Mouse (Mus musculus): ENCODE measurements around the gene Cep85l. TPM values are rescaled to one million over a fixed set of nuclear protein-coding genes. Genes with fewer than 3 reads are reported as not detected.

The Cep85l gene
- polyA plus RNA-seq, 1 experiment from 2014 or later, result 3.9 TPM

- Histone ChIP-seq H3K4me3 (ENCODE audit: low read depth, low read length) (peak overlapping the region; percentile 98), H3K27ac (ENCODE audit: low read length) (peak overlapping the region; percentile 96), H3K9ac (ENCODE audit: low read depth, low read length) (peak overlapping the region; percentile 99), H3K9me3 (replicated peaks; ENCODE audit: control insufficient read depth, low read length, poor library complexity, severe bottlenecking) (no peaks in the 10 kb centered on the region), H3K4me2 (ENCODE audit: low read length) (peak overlapping the region; percentile 60), H3K27me3 (ENCODE audit: control insufficient read depth, insufficient read depth, low read depth, low read length) (no peaks in the 10 kb centered on the region), H3K36me3 (ENCODE audit: control insufficient read depth, insufficient read depth, low read length) (no peaks in the 10 kb centered on the region), H3K4me1 (ENCODE audit: control insufficient read depth, insufficient read depth, low read length) (peaks cover 18% of the 10 kb centered on the region)
- under 1% methylated on average over 45 of the region's 59 CpGs for WGBS
- peak; percentile 78; the same call in 1 of the 2 replicates for ATAC-seq
These were observed 602 bp downstream of the Cep85l start for GRCm38 (mm10) chr10:53378981-53379708.

GRCm38 (mm10) chr10:53378296-53378695 lies 1.5 kb downstream of the Cep85l start:
- WGBS, result 74% methylated on average over 6 of the region's 6 CpGs
- ATAC-seq, result no peak
- Histone ChIP-seq H3K4me1 (ENCODE audit: control insufficient read depth, insufficient read depth, low read length) (peaks cover 18% of the 10 kb centered on the region), H3K4me3 (ENCODE audit: low read depth, low read length) (peak overlapping the region; percentile 98), H3K36me3 (ENCODE audit: control insufficient read depth, insufficient read depth, low read length) (no peaks in the 10 kb centered on the region), H3K9ac (ENCODE audit: low read depth, low read length) (no peak overlapping the region), H3K4me2 (ENCODE audit: low read length) (peak overlapping the region; percentile 60), H3K27me3 (ENCODE audit: control insufficient read depth, insufficient read depth, low read depth, low read length) (no peaks in the 10 kb centered on the region), H3K27ac (ENCODE audit: low read length) (no peak overlapping the region), H3K9me3 (replicated peaks; ENCODE audit: control insufficient read depth, low read length, poor library complexity, severe bottlenecking) (no peaks in the 10 kb centered on the region)

- Histone ChIP-seq H3K4me1 (ENCODE audit: control insufficient read depth, insufficient read depth, low read length) (peaks cover 18% of the 10 kb centered on the region), H3K4me3 (ENCODE audit: low read depth, low read length) (no peak overlapping the region), H3K9me3 (replicated peaks; ENCODE audit: control insufficient read depth, low read length, poor library complexity, severe bottlenecking) (no peaks in the 10 kb centered on the region), H3K9ac (ENCODE audit: low read depth, low read length) (0 out of 2 replicates have a peak overlapping the region, but pooled peaks have one; percentile 5), H3K27ac (ENCODE audit: low read length) (no peak overlapping the region), H3K36me3 (ENCODE audit: control insufficient read depth, insufficient read depth, low read length) (no peaks in the 10 kb centered on the region), H3K4me2 (ENCODE audit: low read length) (peak overlapping the region; percentile 26), H3K27me3 (ENCODE audit: control insufficient read depth, insufficient read depth, low read depth, low read length) (no peaks in the 10 kb centered on the region)
- no peak for ATAC-seq
These were observed 2.7 kb downstream of the Cep85l start for GRCm38 (mm10) chr10:53377096-53377495.

- Histone ChIP-seq H3K27ac (ENCODE audit: low read length) (no peak overlapping the region), H3K9me3 (replicated peaks; ENCODE audit: control insufficient read depth, low read length, poor library complexity, severe bottlenecking) (peaks cover 3% of the 10 kb centered on the region; the same call in 1 of the 2 replicates), H3K4me1 (ENCODE audit: control insufficient read depth, insufficient read depth, low read length) (peaks cover 18% of the 10 kb centered on the region), H3K4me2 (ENCODE audit: low read length) (no peak overlapping the region), H3K9ac (ENCODE audit: low read depth, low read length) (no peak overlapping the region), H3K27me3 (ENCODE audit: control insufficient read depth, insufficient read depth, low read depth, low read length) (no peaks in the 10 kb centered on the region), H3K4me3 (ENCODE audit: low read depth, low read length) (no peak overlapping the region), H3K36me3 (ENCODE audit: control insufficient read depth, insufficient read depth, low read length) (0 out of 2 replicates have a peak, but pooled peaks cover 3% of the 10 kb centered on the region)
- WGBS, result 92% methylated on average over 6 of the region's 6 CpGs
- no peak for ATAC-seq
These were observed 5.7 kb downstream of the Cep85l start for GRCm38 (mm10) chr10:53373885-53374578.

- no peak overlapping the region for H3K9ac ChIP-seq (ENCODE audit: low read depth, low read length)
- no peak for ATAC-seq
- WGBS, result 94% methylated on average over 2 of the region's 2 CpGs
These were observed 12.5 kb downstream of the Cep85l start for GRCm38 (mm10) chr10:53367265-53367664.

GRCm38 (mm10) chr10:53364311-53364710 lies 15.4 kb downstream of the Cep85l start:
- no peak overlapping the region for H3K4me2 ChIP-seq (ENCODE audit: low read length)
- 0 out of 2 replicates have a peak, but pooled peaks cover 2% of the 10 kb centered on the region for H3K4me1 ChIP-seq (ENCODE audit: control insufficient read depth, insufficient read depth, low read length)
- no peak overlapping the region for H3K27ac ChIP-seq (ENCODE audit: low read length)
- no peaks in the 10 kb centered on the region for H3K9me3 ChIP-seq (replicated peaks; ENCODE audit: control insufficient read depth, low read length, poor library complexity, severe bottlenecking)
- H3K27me3 ChIP-seq (ENCODE audit: control insufficient read depth, insufficient read depth, low read depth, low read length), result no peaks in the 10 kb centered on the region
- no peak overlapping the region for H3K4me3 ChIP-seq (ENCODE audit: low read depth, low read length)
- no peak overlapping the region for H3K9ac ChIP-seq (ENCODE audit: low read depth, low read length)
- ATAC-seq, result no peak
- no peaks in the 10 kb centered on the region for H3K36me3 ChIP-seq (ENCODE audit: control insufficient read depth, insufficient read depth, low read length)

More at GRCm38 (mm10) chr10:53367265-53367664, 12.5 kb downstream of the Cep85l start:
- H3K36me3 ChIP-seq (ENCODE audit: control insufficient read depth, insufficient read depth, low read length), result 0 out of 2 replicates have a peak, but pooled peaks cover 3% of the 10 kb centered on the region
- peaks cover 3% of the 10 kb centered on the region; the same call in 1 of the 2 replicates for H3K9me3 ChIP-seq (replicated peaks; ENCODE audit: control insufficient read depth, low read length, poor library complexity, severe bottlenecking)
- 0 out of 2 replicates have a peak, but pooled peaks cover 2% of the 10 kb centered on the region for H3K4me1 ChIP-seq (ENCODE audit: control insufficient read depth, insufficient read depth, low read length)
- no peak overlapping the region for H3K27ac ChIP-seq (ENCODE audit: low read length)
- H3K4me3 ChIP-seq (ENCODE audit: low read depth, low read length), result no peak overlapping the region
- no peak overlapping the region for H3K4me2 ChIP-seq (ENCODE audit: low read length)
- no peaks in the 10 kb centered on the region for H3K27me3 ChIP-seq (ENCODE audit: control insufficient read depth, insufficient read depth, low read depth, low read length)

GRCm38 (mm10) chr10:53359016-53359415 lies 20.7 kb downstream of the Cep85l start:
- ATAC-seq, result no peak
- 87% methylated on average over 3 of the region's 3 CpGs for WGBS
- no peak overlapping the region for H3K27ac ChIP-seq (ENCODE audit: low read length)
- H3K4me2 ChIP-seq (ENCODE audit: low read length), result no peak overlapping the region
- no peak overlapping the region for H3K9ac ChIP-seq (ENCODE audit: low read depth, low read length)
- no peaks in the 10 kb centered on the region for H3K9me3 ChIP-seq (replicated peaks; ENCODE audit: control insufficient read depth, low read length, poor library complexity, severe bottlenecking)
- H3K4me1 ChIP-seq (ENCODE audit: control insufficient read depth, insufficient read depth, low read length), result no peaks in the 10 kb centered on the region
- no peak overlapping the region for H3K4me3 ChIP-seq (ENCODE audit: low read depth, low read length)
- H3K36me3 ChIP-seq (ENCODE audit: control insufficient read depth, insufficient read depth, low read length), result no peaks in the 10 kb centered on the region
- no peaks in the 10 kb centered on the region for H3K27me3 ChIP-seq (ENCODE audit: control insufficient read depth, insufficient read depth, low read depth, low read length)

GRCm38 (mm10) chr10:53353665-53354064 lies 26.1 kb downstream of the Cep85l start:
- no peak overlapping the region for H3K9ac ChIP-seq (ENCODE audit: low read depth, low read length)
- no peak for ATAC-seq

GRCm38 (mm10) chr10:53349254-53349653 lies 30.5 kb downstream of the Cep85l start:
- no peaks in the 10 kb centered on the region for H3K4me1 ChIP-seq (ENCODE audit: control insufficient read depth, insufficient read depth, low read length)
- 85% methylated on average over 1 of the region's 1 CpGs for WGBS
- H3K9me3 ChIP-seq (replicated peaks; ENCODE audit: control insufficient read depth, low read length, poor library complexity, severe bottlenecking), result no peaks in the 10 kb centered on the region
- ATAC-seq, result no peak
- no peaks in the 10 kb centered on the region for H3K36me3 ChIP-seq (ENCODE audit: control insufficient read depth, insufficient read depth, low read length)
- H3K27me3 ChIP-seq (ENCODE audit: control insufficient read depth, insufficient read depth, low read depth, low read length), result no peaks in the 10 kb centered on the region
- no peak overlapping the region for H3K4me3 ChIP-seq (ENCODE audit: low read depth, low read length)
- no peak overlapping the region for H3K9ac ChIP-seq (ENCODE audit: low read depth, low read length)
- H3K27ac ChIP-seq (ENCODE audit: low read length), result no peak overlapping the region
- no peak overlapping the region for H3K4me2 ChIP-seq (ENCODE audit: low read length)

More at GRCm38 (mm10) chr10:53353665-53354064, 26.1 kb downstream of the Cep85l start:
- Histone ChIP-seq H3K4me3 (ENCODE audit: low read depth, low read length) (no peak overlapping the region), H3K9me3 (replicated peaks; ENCODE audit: control insufficient read depth, low read length, poor library complexity, severe bottlenecking) (no peaks in the 10 kb centered on the region), H3K36me3 (ENCODE audit: control insufficient read depth, insufficient read depth, low read length) (no peaks in the 10 kb centered on the region), H3K4me2 (ENCODE audit: low read length) (no peak overlapping the region), H3K27ac (ENCODE audit: low read length) (no peak overlapping the region), H3K4me1 (ENCODE audit: control insufficient read depth, insufficient read depth, low read length) (no peaks in the 10 kb centered on the region), H3K27me3 (ENCODE audit: control insufficient read depth, insufficient read depth, low read depth, low read length) (no peaks in the 10 kb centered on the region)
- WGBS, result 87% methylated on average over 3 of the region's 3 CpGs

All from midbrain, embryonic 16.5 days (tissue).